Mouse (Mus musculus): Measurements from ENCODE around the gene Unk. TPM values are rescaled to one million over a fixed set of nuclear protein-coding genes. Genes with fewer than 3 reads are reported as not detected.

The Unk gene
- 10 to 100 TPM; 23.5 to 24.4 TPM for total RNA-seq (2023)

DNA sequence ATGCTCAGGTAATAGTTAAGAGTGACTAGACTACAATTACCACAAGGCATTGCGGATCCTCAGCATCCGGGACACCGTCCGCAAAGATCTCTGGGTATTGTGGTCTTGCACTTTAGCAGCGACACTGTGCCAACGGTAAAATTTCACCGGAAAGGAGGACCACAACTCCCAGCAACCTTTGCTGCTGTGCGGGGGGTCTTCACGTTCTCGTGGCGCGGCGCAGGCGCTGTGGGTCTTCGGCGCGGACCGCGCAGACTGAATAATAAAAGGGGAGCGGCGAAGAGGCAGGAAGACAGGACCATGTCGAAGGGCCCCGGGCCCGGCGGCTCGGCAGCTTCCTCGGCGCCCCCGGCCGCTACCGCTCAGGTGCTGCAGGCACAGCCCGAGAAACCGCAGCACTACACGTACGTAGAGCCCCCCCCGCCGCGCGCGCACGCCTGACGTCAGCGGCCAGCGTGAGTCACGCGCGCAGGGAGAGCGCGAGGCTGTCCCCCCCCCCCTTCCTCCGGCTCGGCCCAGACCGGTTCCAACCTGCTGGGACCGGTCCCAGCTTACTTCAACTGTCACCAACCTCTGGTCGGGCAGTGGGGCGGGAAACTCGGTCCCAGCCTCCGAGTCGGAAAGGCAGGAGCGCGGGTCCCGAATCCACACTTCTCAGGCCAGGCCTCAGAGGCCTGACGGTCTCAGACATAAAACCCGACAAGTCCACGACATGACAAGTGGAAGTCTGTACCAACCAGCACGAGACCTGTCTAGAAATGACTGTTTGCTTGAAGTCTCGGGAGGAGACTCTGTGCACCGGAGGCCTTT is at the start of gene Unk:
Unk (plus strand) TSS at position 235 of the 810 bp plus-strand sequence.

DNA sequence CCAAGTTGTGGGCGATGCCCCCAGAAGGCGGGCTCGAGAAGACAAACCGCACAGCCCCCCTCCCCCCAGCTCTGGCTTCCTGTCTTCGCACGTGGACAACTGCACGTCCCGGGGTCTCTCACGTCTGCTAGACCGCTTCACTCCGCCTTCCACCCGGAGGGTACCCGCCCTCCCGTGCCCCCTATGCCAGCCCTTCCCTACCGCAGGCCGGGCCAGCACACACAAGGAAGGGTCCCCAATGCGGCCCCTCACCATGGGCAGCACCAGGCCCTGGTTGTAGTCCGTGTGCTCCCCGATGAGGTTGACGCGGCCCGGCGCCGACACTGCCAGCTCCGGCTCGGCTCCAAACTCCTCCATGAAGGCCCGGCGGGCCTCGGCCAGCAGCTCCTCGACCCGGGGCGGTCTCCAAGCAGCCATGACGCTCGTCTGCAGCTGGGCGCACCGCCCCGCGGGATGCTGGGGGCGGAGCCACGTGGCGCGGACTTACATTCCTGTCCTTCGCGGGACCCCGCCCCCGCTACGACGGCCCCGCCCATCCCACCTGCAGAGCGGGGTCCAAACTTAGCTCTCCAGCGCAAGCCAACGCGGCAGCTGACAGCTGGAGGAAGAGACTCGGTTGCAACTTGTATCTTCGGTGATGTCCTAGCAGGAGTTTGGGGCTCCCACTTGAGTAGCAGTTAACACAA is 17.7 kb upstream of the Unk start, which contains the start of gene Galk1:
Galk1 (minus strand) TSS at position 458 of the 686 bp plus-strand sequence.

DNA sequence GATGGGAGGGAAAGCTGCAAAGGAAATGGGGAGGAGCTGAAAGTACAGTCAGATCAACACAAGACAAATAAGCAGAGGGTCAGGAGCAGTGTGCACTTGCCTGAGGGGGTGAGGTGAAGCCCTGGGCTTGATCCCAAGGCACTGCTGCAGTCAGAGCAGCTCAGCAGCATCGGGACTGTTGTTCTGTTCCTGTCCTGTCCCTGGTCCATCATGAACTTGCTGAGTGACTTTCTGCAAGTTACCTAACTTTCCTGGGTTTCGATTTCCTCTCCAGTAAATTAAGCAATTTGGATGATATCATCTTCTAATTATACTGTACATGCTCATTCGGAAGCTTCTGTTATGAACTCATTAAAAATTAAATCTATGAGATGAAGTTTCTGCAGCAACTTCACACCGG is 2.4 kb upstream of the Unk start, which contains the start of gene H3f3b:
H3f3b (minus strand) TSS at position 207 of the 400 bp plus-strand sequence.

DNA sequence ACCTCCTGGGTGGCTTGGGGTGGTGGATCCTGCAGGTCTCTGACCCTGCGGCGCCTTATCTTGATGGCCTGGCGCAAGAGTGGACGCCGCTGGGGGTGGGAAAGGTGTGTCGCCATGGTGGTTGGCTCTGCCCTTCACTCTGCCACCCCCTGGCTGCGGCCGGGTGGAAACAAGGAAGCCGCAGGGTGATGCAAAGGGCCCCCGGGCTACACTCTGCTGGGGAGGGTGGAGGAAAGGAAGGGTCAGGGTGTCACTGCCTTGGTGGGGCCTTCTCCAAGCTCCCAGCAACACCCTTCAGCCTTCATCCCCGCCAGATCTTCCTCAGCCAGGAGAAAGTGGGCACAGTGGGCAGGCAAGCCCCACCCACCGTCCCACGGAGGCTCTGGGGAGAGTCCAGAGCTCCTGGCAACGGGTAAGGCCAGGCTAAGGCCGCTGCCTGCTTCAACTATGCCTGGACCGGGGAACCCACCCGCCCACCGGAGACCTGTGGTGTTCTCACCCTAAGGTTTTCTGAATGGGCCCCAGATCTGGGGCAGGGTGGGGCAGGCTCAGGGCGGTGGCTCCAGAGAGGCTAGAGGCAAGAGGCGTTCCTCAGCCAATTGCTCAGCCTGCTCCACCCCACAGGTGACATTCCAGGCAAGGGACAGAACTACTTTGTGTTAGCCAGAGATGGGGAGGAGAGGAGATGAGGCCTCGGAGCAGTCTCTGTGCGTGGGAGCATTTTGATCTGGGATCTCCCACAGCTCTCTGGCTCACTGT is 47.5 kb downstream of the Unk start, which contains the start of gene Unc13d:
Unc13d (minus strand) TSS at position 516 of the 759 bp plus-strand sequence.

DNA sequence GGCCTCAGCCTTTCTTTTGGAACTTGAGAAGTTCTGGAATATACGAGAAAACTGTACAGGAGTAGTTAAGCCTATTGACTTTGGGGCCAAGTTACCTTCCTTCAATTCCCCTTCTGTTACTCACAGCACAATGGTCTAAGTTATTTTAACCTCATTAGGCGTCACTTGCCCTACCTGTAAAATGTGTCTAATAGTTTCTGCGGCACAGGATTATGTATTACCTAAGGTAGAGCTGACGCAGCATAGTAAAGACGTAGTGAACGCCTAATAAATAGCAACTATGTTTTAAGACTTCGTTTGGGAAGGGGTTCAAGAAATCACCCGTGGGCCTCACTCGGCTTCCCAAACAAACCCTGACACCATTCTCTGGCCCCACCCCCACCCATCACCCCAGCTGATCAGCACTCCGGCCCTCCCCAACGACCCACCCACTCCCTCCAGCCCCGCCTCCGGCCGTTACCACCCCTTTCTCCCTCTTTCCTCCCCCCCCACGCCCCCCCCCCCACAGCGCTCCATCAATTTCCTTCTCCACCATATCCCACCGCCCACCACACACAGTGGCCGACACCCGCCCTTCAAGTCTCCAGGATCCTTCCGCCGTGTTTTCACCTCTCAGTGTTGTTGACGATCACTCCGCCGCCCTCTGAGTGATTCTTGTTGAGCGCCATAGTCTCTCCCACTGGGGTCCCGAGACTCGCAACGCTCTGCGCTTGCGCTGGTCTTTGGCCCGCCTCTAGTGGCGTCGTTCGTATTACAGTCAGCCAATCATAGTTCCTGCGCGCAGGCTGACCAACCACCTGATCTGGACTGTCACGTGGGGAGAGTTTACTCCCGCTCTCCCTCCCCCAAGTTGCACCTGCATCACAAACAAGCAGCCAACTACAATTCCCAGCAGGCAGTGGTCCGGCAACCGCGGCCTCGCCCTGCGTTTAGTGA is 56.4 kb downstream of the Unk start, which contains the start of gene Wbp2:
Wbp2 (minus strand) TSS at position 738 of the 936 bp plus-strand sequence.

Other genes starting within 250 kb of the Unk start
- 1 to 10 TPM; 1.1 to 1.8 TPM for gene Caskin2, start 216.7 kb upstream of the Unk start, total RNA-seq (2023)
- gene Tsen54, start 215.6 kb upstream of the Unk start, total RNA-seq (2023): 1 to 10 TPM; 3.2 to 5.4 TPM
- 1 to 10 TPM; 4.6 to 5.2 TPM for gene Llgl2, start 206.3 kb upstream of the Unk start, total RNA-seq (2023)
- 1 to 10 TPM; 1.2 to 1.8 TPM for gene Myo15b, start 171.9 kb upstream of the Unk start, total RNA-seq (2023)
- 10 to 100 TPM; 57.4 to 58.2 TPM for gene Smim5, start 130.4 kb upstream of the Unk start, total RNA-seq (2023)
- 1 to 10 TPM; 5.2 to 5.3 TPM for gene Smim6, start 118.3 kb upstream of the Unk start, total RNA-seq (2023)
- gene Sap30bp, start 97.0 kb upstream of the Unk start, total RNA-seq (2023): 10 to 100 TPM; 23.9 to 28.2 TPM
- 10 to 100 TPM; 22.8 to 26.1 TPM for gene Recql5, start 96.8 kb upstream of the Unk start, total RNA-seq (2023)
- gene Itgb4, start 55.6 kb upstream of the Unk start, total RNA-seq (2023): under 1 TPM in 1 of 2 experiments, not detected in 1; 0.07 TPM
- 1 to 10 TPM; 8.4 to 8.5 TPM for gene Galk1, start 17.6 kb upstream of the Unk start, total RNA-seq (2023)
- gene H3f3b, start 2.4 kb upstream of the Unk start, total RNA-seq (2023): 1,000 to 10,000 TPM; 3,439 to 3,559 TPM
- 10 to 100 TPM; 88.5 to 94.2 TPM for gene Unc13d, start 47.6 kb downstream of the Unk start, total RNA-seq (2023)
- gene Wbp2, start 56.7 kb downstream of the Unk start, total RNA-seq (2023): 100 to 1,000 TPM; 160 to 163 TPM
- gene Trim47, start 96.9 kb downstream of the Unk start, total RNA-seq (2023): 1 to 10 TPM; 1.4 to 2.1 TPM
- 1 to 10 TPM; 5.8 to 8.1 TPM for gene Trim65, start 100.8 kb downstream of the Unk start, total RNA-seq (2023)
- 10 to 100 TPM; 14.5 to 20.1 TPM for gene Mrpl38, start 108.5 kb downstream of the Unk start, total RNA-seq (2023)
- gene Fbf1, start 137.8 kb downstream of the Unk start, total RNA-seq (2023): 1 to 10 TPM; 5.8 to 9.9 TPM
- gene Ten1, start 168.5 kb downstream of the Unk start, total RNA-seq (2023): 10 to 100 TPM; 32.1 to 33.1 TPM
- 10 to 100 TPM; 29.1 to 32.8 TPM for gene Acox1, start 168.7 kb downstream of the Unk start, total RNA-seq (2023)
- gene Evpl, start 207.8 kb downstream of the Unk start, total RNA-seq (2023): under 1 TPM in 1 of 2 experiments, not detected in 1; 0.09 TPM
- 10 to 100 TPM; 35.3 to 37.0 TPM for gene Srp68, start 243.9 kb downstream of the Unk start, total RNA-seq (2023)

Measured in neutrophil, adult 59 days (primary cell).